Mouse (Mus musculus) layer of hippocampus, adult 8-10 months (tissue): ENCODE data around the gene Polr2h. TPM values are rescaled to one million over a fixed set of nuclear protein-coding genes. Genes with fewer than 3 reads are reported as not detected.
"Not testable (repeated sequence)": the region's sequence is repeated elsewhere in the genome, so short reads cannot be mapped to it uniquely, and the experiment has no call there.

Source experiments
- DNase-seq, 2 experiments: peaks; one replicate each; pipeline ENCODE4 v3.0.0; 2022; ENCODE audit warnings: low spot score in 2 of 2
- total RNA-seq, 4 experiments: library from RNA; stranded (reverse); gene quantifications; 2 replicates each; pipeline ENCODE4 v1.2.4; 2022

Gene Polr2h
- 10 to 100 TPM; 18.6 to 29.3 (median 22.7) TPM for total RNA-seq

DNA sequence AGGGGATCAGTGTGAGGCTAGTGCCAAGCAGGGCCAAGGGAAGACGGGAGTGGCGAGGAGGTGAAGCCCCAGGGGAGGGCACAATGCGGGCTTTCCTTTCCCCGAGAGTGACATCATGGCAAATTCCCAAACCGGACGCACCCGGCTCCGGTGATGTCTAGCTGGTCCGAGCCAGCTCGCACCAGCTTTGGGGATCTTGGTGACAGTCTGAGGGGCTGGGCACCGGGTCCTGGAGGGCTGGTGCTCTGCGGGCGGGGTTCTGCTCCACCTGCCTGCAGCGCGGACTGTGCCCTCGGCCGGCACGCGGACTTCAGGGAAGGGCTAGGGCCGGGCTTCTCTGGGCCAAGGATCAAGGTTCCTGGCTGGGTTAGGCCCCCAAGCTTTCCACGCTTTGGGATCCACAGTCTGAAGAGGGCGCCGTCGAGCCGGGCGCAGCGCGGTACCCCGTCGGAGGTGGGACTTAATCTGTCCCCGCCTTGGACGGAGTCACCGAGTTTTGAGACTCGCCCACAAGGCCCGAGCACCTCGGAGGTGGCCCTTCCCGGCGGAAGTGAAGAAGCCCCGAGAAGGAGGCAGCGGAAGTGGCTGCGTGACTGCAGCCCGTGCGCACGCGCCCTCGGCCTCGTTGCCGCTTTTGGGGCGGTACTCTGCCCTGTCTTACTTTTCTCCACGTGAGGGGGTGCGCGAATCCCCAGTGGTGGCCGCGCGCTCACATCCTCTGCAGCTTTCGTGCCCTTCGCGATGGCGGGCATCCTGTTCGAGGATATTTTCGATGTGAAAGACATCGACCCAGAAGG lies at the start of gene Polr2h, which contains the start of gene Clcn2:
Gene Polr2h (plus strand): TSS at position 485 of the 797 bp plus-strand sequence.
Gene Clcn2 (minus strand): TSS at position 566 of the 797 bp plus-strand sequence.
- peak; percentile 97 for DNase-seq

- DNase-seq = not testable (repeated sequence)
These were observed 49.5 kb upstream of the Polr2h start, which contains the start of gene Eif4g1 for GRCm38 (mm10) chr16:20668013-20668412. Gene Eif4g1, plus strand, starts transcription at chr16:20668313.

DNA sequence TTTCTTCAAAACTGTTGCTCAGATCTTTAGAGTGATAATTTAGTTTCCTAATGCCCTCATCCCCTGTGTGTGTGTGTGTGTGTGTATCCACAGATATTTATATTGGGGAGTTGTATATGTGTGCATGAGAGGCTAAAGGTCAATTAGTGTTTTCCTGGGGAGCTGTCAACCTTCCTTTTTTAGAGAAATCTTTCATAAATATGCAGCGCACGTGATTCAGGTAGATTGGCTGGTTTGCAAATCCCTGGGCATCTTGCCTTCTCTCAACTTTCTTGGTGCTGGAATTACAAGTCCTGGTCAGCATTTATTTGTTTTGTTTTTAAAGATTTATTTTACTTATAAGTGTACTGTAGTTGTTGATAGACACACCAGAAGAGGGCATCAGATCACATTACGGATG lies 47.2 kb upstream of the Polr2h start:
- no peak for DNase-seq

GRCm38 (mm10) chr16:20671886-20672285 lies 45.6 kb upstream of the Polr2h start:
- no peak for DNase-seq

DNA sequence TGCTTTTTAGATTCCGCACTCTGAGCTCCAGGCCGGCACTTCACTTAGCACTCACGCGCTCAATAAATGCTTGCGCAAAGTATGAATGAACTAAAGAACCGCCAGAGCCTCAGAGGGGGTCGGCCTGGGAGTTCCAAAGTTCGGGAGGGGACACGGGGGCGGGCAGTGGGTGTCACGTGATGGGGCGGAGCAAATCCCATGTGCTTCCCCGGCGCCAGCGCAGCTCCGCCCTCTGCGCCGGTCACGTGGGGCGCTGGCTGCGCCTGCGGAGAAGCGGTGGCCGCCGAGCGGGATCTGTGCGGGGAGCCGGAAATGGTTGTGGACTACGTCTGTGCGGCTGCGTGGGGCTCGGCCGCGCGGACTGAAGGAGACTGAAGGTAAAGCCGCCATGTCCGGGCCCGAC lies 45.0 kb upstream of the Polr2h start:
- peak; percentile 93 to 94 for DNase-seq

DNA sequence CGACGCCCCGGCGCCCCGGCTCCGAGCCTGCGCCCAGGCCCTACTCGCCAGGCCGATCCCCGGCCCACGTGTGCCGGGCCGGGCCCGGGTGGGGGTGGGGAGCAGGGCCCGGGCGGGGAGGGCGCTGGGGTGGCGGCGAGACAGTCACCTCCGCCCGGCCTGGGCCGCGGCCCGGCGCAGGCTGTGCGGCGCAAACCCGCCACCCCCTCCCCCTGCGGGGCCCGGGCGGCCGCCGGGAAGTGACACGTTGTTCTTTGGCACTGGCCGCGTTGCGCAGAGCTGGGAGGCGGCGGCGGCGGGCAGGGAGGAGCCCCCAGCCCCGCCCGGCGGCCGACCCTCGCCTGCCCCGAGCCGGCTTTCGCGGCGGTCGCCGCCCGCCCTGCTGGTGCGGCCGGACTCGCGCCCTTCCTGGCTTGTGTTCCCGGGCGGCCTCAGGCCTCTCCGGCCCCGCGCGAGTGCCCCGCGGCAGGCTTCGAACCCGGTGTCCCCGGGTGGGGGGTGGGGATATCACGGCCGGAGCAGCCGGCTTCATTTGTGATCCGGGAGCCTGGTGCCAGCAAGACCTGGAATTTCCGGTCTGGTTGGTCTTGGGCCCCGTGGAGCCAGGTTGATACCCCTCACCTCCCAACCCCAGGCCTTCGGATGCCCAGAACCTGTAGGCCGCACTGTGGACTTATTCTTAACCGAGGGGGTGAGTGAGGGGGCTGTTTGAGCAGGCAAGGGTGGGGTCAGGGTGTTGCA lies 44.3 kb upstream of the Polr2h start:
- DNase-seq = peak in 1 of 2 experiments; percentile 19

DNA sequence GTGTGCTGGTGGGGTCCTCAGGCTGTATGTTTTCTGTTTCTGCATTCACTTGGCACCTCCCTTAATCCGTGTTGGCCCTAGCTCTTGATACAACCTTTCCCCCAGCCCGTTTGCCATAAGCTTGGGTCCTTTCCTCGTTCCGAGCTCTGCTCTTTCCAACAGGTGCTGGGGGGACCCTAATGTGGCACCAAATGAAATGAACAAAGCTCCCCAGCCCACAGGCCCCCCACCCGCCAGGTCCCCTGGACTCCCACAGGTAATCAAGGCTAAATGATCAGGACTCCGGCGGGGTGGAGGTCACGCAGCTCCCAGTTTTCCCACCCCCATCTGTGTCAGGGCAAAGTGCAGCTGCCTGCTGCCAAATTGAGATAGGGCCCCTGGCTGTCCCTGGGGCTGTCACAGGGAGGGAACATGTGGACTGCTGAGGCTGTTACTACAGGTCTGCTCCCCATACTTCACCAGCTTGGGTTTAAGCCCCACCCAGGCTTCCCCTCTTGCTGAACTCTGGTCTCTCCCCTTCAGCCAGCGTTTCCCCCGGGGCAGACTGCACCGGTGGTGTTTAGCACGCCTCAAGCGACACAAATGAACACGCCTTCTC lies 43.7 kb upstream of the Polr2h start:
- DNase-seq = no peak

DNA sequence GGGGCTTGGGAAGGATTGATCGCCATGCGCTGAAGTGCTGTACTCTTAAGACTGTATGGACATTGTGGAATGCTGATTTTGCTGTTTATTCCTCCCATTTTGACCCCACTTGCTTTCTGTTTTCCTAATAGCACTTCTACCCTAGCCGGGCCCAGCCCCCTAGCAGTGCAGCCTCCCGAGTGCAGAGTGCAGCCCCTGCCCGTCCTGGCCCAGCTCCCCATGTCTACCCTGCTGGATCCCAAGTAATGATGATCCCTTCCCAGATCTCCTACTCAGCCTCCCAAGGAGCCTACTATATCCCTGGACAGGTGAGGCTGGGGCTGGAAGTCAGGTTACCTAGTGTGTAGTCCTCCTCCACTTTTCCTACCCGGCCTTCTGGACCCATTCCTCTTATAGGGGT lies 42.3 kb upstream of the Polr2h start:
- DNase-seq = no peak

- no peak for DNase-seq
These were observed 40.8 kb upstream of the Polr2h start for GRCm38 (mm10) chr16:20676702-20677101.

DNA sequence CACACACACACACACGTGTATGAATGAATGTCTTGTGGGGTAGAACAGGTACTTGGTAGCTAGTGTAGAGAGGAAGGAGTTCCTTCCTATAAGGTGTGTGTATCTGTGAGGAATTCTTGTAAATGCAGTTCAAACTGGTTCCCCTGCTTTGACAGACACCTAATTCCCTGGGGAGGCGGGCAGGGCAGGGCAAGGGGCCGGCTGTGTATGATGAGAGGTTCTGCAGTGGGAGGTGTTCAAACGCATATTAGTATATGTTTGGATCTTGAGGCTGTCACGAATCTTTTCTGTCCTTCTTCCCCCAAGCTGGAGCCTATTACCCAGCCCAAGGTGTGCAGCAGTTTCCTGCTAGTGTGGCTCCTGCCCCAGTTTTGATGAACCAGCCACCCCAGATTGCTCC lies 40.1 kb upstream of the Polr2h start:
- no peak for DNase-seq

- peak; percentile 75 to 77 for DNase-seq
These were observed 39.3 kb upstream of the Polr2h start for GRCm38 (mm10) chr16:20677974-20678675.

DNA sequence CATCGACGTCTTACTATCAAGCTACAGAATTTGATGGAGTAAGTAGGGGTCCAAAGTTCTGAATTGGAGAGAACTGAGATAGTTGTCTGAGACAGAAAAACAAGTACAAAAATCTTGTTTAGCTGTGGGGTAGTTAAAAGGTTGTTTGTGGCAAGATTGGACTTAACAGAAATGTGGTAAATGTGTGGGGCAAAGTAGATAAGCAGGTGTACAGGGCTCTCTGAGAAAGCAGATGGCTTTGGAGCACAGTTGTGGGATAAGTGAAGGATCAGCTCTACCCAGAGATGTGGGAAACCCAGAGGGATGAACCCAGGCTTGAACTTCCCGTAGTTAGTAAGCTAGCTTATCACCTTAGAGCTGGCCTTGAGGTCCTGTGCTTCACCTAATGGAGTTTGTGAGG lies 26.7 kb upstream of the Polr2h start:
- DNase-seq = no peak

DNA sequence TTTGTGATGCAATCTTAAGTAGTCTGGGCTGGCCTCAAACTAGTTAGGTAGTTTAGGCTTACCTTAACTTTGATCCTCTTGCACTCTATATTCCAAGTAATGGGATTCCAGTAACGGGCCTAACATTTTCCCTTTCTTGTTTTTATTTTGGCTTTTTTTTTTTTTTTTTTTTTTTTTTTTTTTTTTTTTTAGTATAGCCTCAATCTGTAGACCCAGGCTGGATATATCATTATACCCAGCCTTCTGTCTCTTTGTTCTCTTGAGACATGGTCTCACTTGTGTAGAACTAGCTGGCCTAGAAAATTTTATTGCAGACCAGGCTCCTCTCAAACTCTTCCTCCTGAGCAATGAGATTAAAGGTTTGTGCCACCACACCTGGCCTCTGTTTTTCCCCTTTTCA lies 25.8 kb upstream of the Polr2h start:
- no peak for DNase-seq

GRCm38 (mm10) chr16:20692241-20692965 lies 25.1 kb upstream of the Polr2h start:
- peak in 1 of 2 experiments; percentile 15 for DNase-seq

- DNase-seq = peak; percentile 92 to 95
These were observed 24.3 kb upstream of the Polr2h start, which contains the start of gene Fam131a for GRCm38 (mm10) chr16:20693111-20693701. Gene Fam131a, plus strand, starts transcription at chr16:20693241.

- DNase-seq = peak; percentile 80 to 85
These were observed 22.7 kb upstream of the Polr2h start for GRCm38 (mm10) chr16:20694781-20695180.

- peak; percentile 97 to 99 for DNase-seq
These were observed 21.7 kb upstream of the Polr2h start for GRCm38 (mm10) chr16:20695622-20696323.

GRCm38 (mm10) chr16:20699266-20699665 lies 18.2 kb upstream of the Polr2h start:
- no peak for DNase-seq

- DNase-seq = peak in 1 of 2 experiments; percentile 28
These were observed 17.4 kb upstream of the Polr2h start for GRCm38 (mm10) chr16:20700036-20700435.
